Mouse (Mus musculus): ENCODE results near the gene Ralb. TPM values are rescaled to one million over a fixed set of nuclear protein-coding genes. Genes with fewer than 3 reads are reported as not detected.
A peak's percentile ranks its signal among the peaks of the same experiment; 100 is the strongest.

Gene Ralb
- polyA plus RNA-seq, 1 experiment from 2014 or later, result 65.3 TPM

DNA sequence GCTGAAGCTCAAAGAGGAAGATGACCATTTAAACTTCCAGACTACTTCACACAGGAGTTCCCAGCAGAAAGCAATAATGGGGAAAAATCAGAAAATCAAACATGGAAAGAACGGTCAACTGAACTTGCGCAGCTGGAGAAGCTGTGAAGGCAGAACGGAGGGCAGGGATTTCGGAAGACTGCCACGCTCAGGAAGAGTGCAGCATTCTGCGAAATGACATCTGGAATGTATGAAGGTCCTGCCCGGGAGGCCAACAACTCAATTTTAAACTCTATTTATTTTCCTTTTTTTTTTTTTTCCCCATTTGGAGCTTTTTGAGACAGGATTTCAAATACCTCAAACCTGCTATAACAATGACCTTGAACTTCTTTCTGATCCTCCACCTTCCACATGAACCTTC is 13.8 kb downstream of the Ralb start:
- Histone ChIP-seq H3K27me3 (replicated peaks) (no peaks in the 10 kb centered on the region), H3K36me3 (no peaks in the 10 kb centered on the region), H3K9ac (replicated peaks) (no peak overlapping the region), H3K4me2 (no peak overlapping the region), H3K4me3 (replicated peaks) (no peak overlapping the region), H3K27ac (replicated peaks) (no peak overlapping the region), H3K9me3 (replicated peaks) (no peaks in the 10 kb centered on the region), H3K4me1 (peaks cover 33% of the 10 kb centered on the region)
- 86% methylated on average over 7 of the region's 7 CpGs for WGBS
- no peak for ATAC-seq (ENCODE audit: low FRiP score)

DNA sequence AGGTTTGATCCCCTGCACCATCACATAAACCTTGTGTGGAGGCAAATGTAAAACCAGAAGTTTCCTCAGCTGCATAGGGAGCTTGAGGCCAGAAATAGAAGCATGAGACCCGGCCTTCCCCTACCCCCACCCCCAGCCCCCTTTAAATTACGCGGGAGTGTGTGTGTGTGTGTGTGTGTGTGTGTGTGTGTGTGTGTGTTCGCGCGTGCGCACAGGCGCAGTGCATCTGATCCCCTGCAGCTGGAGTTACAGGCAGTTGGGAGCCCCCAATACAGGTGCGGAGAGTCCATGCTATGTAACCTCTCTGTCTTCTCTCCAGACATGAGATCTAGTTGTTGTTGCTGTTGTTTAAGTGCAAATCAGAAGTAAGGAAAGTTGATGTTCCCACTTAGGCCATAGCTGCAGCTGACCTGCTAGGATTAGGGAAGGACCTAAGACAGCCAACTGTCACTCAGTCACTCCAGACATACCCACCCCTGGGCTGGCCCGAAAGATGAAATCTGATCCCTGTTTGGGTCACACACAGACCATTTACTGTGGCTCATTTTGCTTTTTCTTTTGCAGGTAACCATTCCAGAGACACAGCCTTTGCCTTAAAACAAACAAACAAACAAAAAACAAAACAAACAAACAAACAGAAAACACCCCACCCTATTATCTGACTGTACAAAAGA is 16.5 kb downstream of the Ralb start:
- Histone ChIP-seq H3K9me3 (replicated peaks) (no peaks in the 10 kb centered on the region), H3K9ac (replicated peaks) (no peak overlapping the region), H3K27ac (replicated peaks) (no peak overlapping the region), H3K4me3 (replicated peaks) (no peak overlapping the region), H3K4me2 (no peak overlapping the region), H3K36me3 (no peaks in the 10 kb centered on the region), H3K27me3 (replicated peaks) (no peaks in the 10 kb centered on the region), H3K4me1 (peaks cover 28% of the 10 kb centered on the region)
- 57% methylated on average over 10 of the region's 10 CpGs for WGBS
- ATAC-seq (ENCODE audit: low FRiP score), result no peak

GRCm38 (mm10) chr1:119485825-119486224 is 18.8 kb downstream of the Ralb start:
- no peak overlapping the region for H3K4me2 ChIP-seq
- H3K9ac ChIP-seq (replicated peaks), result no peak overlapping the region
- ATAC-seq (ENCODE audit: low FRiP score), result no peak
- peaks cover 21% of the 10 kb centered on the region for H3K4me1 ChIP-seq
- WGBS, result 24% methylated on average over 2 of the region's 2 CpGs
- H3K9me3 ChIP-seq (replicated peaks), result no peaks in the 10 kb centered on the region
- no peaks in the 10 kb centered on the region for H3K27me3 ChIP-seq (replicated peaks)
- H3K36me3 ChIP-seq, result peaks cover 9% of the 10 kb centered on the region
- no peak overlapping the region for H3K4me3 ChIP-seq (replicated peaks)
- H3K27ac ChIP-seq (replicated peaks), result no peak overlapping the region

DNA sequence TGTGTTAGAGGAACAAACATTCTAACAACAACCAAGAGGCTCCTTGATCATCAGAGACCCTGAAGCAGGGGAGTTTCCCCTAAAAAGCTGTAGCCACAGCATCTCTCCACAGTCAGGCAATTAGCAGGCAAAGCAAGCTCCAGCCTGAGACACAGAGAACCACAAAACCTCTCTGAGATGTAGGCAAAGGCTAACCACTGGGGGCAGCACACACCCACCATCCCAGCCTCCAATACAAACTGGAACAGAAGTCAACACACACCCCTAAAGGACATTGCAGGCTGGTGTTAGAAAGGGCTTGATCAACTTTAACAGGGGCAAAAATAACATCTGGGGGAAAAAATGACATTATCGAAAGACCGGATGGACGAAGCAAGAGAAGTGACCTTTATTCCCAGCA is 20.1 kb downstream of the Ralb start:
- Histone ChIP-seq H3K9ac (replicated peaks) (no peak overlapping the region), H3K9me3 (replicated peaks) (no peaks in the 10 kb centered on the region), H3K27ac (replicated peaks) (no peak overlapping the region), H3K36me3 (peaks cover 9% of the 10 kb centered on the region), H3K4me1 (peaks cover 15% of the 10 kb centered on the region), H3K4me3 (replicated peaks) (no peak overlapping the region), H3K27me3 (replicated peaks) (no peaks in the 10 kb centered on the region), H3K4me2 (no peak overlapping the region)
- peak; percentile 43; the same call in 1 of the 2 replicates for ATAC-seq (ENCODE audit: low FRiP score)
- WGBS, result 60% methylated on average over 3 of the region's 3 CpGs

DNA sequence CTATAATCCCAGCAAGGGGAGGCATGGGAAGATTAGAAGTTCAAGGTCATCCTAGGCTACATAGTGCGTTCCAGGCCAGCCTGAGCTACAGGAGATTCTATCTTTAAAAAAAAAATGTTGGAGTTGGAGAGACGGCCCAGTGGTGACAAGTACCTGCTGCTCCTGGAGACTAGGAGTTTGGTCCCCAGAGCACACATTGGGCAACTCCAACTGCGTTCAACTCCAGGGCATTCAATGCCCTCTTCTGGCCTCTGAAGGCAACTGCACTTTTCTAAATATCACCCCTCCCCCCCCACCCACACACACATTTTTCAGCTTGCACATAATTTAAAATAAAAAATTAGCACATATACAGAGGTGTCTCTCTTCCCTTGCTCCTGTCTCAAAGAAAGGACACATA is 21.7 kb downstream of the Ralb start:
- peaks cover 9% of the 10 kb centered on the region for H3K36me3 ChIP-seq
- H3K9ac ChIP-seq (replicated peaks), result no peak overlapping the region
- no peak overlapping the region for H3K4me3 ChIP-seq (replicated peaks)
- ATAC-seq (ENCODE audit: low FRiP score), result no peak
- H3K9me3 ChIP-seq (replicated peaks), result no peaks in the 10 kb centered on the region
- H3K4me2 ChIP-seq, result no peak overlapping the region
- H3K4me1 ChIP-seq, result peaks cover 14% of the 10 kb centered on the region
- no peaks in the 10 kb centered on the region for H3K27me3 ChIP-seq (replicated peaks)
- no peak overlapping the region for H3K27ac ChIP-seq (replicated peaks)
- WGBS, result 73% methylated on average over 3 of the region's 3 CpGs

GRCm38 (mm10) chr1:119481205-119481932 is 23.2 kb downstream of the Ralb start:
- H3K4me3 ChIP-seq (replicated peaks), result no peak overlapping the region
- no peaks in the 10 kb centered on the region for H3K4me1 ChIP-seq
- no peaks in the 10 kb centered on the region for H3K27me3 ChIP-seq (replicated peaks)
- H3K27ac ChIP-seq (replicated peaks), result no peak overlapping the region
- H3K36me3 ChIP-seq, result peaks cover 14% of the 10 kb centered on the region
- no peaks in the 10 kb centered on the region for H3K9me3 ChIP-seq (replicated peaks)
- 96% methylated on average over 7 of the region's 7 CpGs for WGBS
- no peak overlapping the region for H3K4me2 ChIP-seq
- no peak overlapping the region for H3K9ac ChIP-seq (replicated peaks)
- no peak for ATAC-seq (ENCODE audit: low FRiP score)

DNA sequence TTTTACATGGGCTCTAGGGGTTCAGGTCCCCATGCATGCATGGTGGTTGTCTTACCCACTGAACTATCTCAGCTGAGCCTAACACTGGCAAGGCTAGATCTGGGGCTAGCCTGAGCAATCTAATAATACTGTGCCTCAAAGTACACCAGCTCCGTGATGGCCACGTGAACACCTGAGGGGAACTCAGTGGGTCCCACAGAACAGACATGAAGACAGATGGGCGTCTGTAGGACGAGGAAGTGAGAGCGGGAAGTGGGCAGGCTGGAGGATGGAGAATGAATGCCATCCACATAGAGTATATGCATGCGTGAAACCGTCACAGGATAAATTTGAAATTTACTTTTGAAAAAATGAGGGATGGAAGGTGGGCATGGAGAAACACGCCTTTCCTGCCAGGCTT is 23.9 kb downstream of the Ralb start:
- WGBS, result 96% methylated on average over 8 of the region's 8 CpGs
- ATAC-seq (ENCODE audit: low FRiP score), result no peak
- H3K27ac ChIP-seq (replicated peaks), result no peak overlapping the region
- no peak overlapping the region for H3K4me2 ChIP-seq
- no peak overlapping the region for H3K4me3 ChIP-seq (replicated peaks)
- H3K36me3 ChIP-seq, result peaks cover 16% of the 10 kb centered on the region
- H3K9ac ChIP-seq (replicated peaks), result no peak overlapping the region
- H3K4me1 ChIP-seq, result no peaks in the 10 kb centered on the region
- H3K9me3 ChIP-seq (replicated peaks), result no peaks in the 10 kb centered on the region
- H3K27me3 ChIP-seq (replicated peaks), result no peaks in the 10 kb centered on the region

DNA sequence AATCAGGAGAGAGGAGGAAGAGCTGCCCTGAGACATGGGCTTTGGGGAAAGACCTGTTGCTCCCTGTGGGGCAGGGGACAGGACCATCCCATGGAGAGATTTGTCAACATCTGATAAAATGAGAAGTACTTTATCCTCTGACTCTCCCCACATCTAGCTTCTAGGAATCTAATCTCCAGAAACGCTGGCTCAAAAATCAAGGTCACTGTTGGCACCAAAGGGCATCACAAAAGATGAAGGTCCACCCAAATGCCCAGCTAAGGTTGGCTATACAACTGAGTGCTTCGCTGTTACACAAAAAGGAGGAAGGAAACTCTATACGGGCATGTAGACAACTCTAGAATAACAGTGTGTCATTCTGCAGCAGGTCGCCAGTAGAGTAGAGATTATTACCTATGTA is 25.0 kb downstream of the Ralb start:
- H3K27me3 ChIP-seq (replicated peaks), result no peaks in the 10 kb centered on the region
- no peak overlapping the region for H3K9ac ChIP-seq (replicated peaks)
- no peak overlapping the region for H3K4me2 ChIP-seq
- H3K4me3 ChIP-seq (replicated peaks), result no peak overlapping the region
- no peaks in the 10 kb centered on the region for H3K4me1 ChIP-seq
- no peaks in the 10 kb centered on the region for H3K9me3 ChIP-seq (replicated peaks)
- H3K36me3 ChIP-seq, result peaks cover 22% of the 10 kb centered on the region
- H3K27ac ChIP-seq (replicated peaks), result no peak overlapping the region
- WGBS, result 87% methylated on average over 4 of the region's 4 CpGs
- no peak for ATAC-seq (ENCODE audit: low FRiP score)

DNA sequence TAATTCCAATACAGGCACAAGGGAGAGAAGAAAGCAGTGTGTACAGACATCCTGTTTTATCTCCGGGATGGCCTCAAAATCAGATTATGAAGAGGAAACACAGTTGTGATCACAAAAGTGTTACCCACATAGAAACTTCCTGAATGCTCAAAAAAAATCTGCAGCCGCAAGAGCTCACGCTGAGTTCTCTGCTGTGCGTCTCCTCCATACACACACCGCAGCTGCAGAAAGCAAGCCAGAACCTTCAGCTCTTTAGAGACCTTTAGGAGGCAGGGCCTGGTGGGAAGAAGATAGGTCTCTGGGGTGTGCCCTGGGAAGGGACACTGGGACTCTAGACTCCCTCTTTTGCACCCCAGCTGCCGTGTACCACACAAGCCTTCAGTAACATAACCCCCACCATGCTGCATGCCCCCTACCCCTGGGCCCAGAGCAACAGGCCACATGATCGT is 27.7 kb downstream of the Ralb start:
- ATAC-seq (ENCODE audit: low FRiP score), result no peak
- 88% methylated on average over 7 of the region's 7 CpGs for WGBS
- Histone ChIP-seq H3K4me3 (replicated peaks) (no peak overlapping the region), H3K36me3 (peaks cover 20% of the 10 kb centered on the region), H3K27ac (replicated peaks) (no peak overlapping the region), H3K4me2 (no peak overlapping the region), H3K4me1 (peaks cover 9% of the 10 kb centered on the region; the same call in 1 of the 2 replicates), H3K9me3 (replicated peaks) (no peaks in the 10 kb centered on the region), H3K9ac (replicated peaks) (no peak overlapping the region), H3K27me3 (replicated peaks) (no peaks in the 10 kb centered on the region)

GRCm38 (mm10) chr1:119474671-119475070 is 29.9 kb downstream of the Ralb start:
- 94% methylated on average over 7 of the region's 7 CpGs for WGBS
- no peaks in the 10 kb centered on the region for H3K9me3 ChIP-seq (replicated peaks)
- H3K9ac ChIP-seq (replicated peaks), result no peak overlapping the region
- no peaks in the 10 kb centered on the region for H3K27me3 ChIP-seq (replicated peaks)
- H3K4me3 ChIP-seq (replicated peaks), result no peak overlapping the region
- H3K4me2 ChIP-seq, result no peak overlapping the region
- peaks cover 20% of the 10 kb centered on the region; the same call in 1 of the 2 replicates for H3K4me1 ChIP-seq
- H3K36me3 ChIP-seq, result peaks cover 15% of the 10 kb centered on the region
- no peak overlapping the region for H3K27ac ChIP-seq (replicated peaks)
- no peak for ATAC-seq (ENCODE audit: low FRiP score)

- Histone ChIP-seq H3K27me3 (replicated peaks) (no peaks in the 10 kb centered on the region), H3K9ac (replicated peaks) (no peak overlapping the region), H3K4me2 (no peak overlapping the region), H3K9me3 (replicated peaks) (no peaks in the 10 kb centered on the region), H3K27ac (replicated peaks) (no peak overlapping the region), H3K4me1 (peaks cover 20% of the 10 kb centered on the region; the same call in 1 of the 2 replicates), H3K4me3 (replicated peaks) (no peak overlapping the region), H3K36me3 (peaks cover 21% of the 10 kb centered on the region)
- ATAC-seq (ENCODE audit: low FRiP score), result no peak
- WGBS, result 50% methylated on average over 11 of the region's 11 CpGs
Measured at GRCm38 (mm10) chr1:119472648-119473047, 31.9 kb downstream of the Ralb start.

- H3K9ac ChIP-seq (replicated peaks), result no peak overlapping the region
- no peak overlapping the region for H3K4me3 ChIP-seq (replicated peaks)
- no peaks in the 10 kb centered on the region for H3K27me3 ChIP-seq (replicated peaks)
- 58% methylated on average over 14 of the region's 14 CpGs for WGBS
- H3K4me2 ChIP-seq, result no peak overlapping the region
- no peaks in the 10 kb centered on the region for H3K9me3 ChIP-seq (replicated peaks)
- no peak for ATAC-seq (ENCODE audit: low FRiP score)
- peaks cover 20% of the 10 kb centered on the region; the same call in 1 of the 2 replicates for H3K4me1 ChIP-seq
- no peak overlapping the region for H3K27ac ChIP-seq (replicated peaks)
- peaks cover 17% of the 10 kb centered on the region for H3K36me3 ChIP-seq
Measured at GRCm38 (mm10) chr1:119471793-119472396, 32.7 kb downstream of the Ralb start.

Measured in neural tube, embryonic 15.5 days (tissue).